Mouse (Mus musculus) cortical plate, adult 2 months (tissue): ENCODE results near the gene Mrtfa. TPM values are rescaled to one million over a fixed set of nuclear protein-coding genes. Genes with fewer than 3 reads are reported as not detected.
A peak's percentile ranks its signal among the peaks of the same experiment; 100 is the strongest.

Source experiments
- H3K27ac ChIP-seq: fragments of 200-500 bp; 2 replicates; pipeline ENCODE4 v1.5.1; 2012; ENCODE audit warnings: low read length, control low read depth, inconsistent platforms; ENCODE audit not compliant: insufficient read depth
- H3K4me1 ChIP-seq: fragments of 200-500 bp; 2 replicates; pipeline ENCODE4 v1.6.1; 2011; ENCODE audit warnings: low read length; ENCODE audit not compliant: control insufficient read depth, insufficient read depth
- H3K4me3 ChIP-seq: fragments of 200-500 bp; 2 replicates; pipeline ENCODE4 v1.5.1; 2011; ENCODE audit warnings: mild to moderate bottlenecking, low read length, control low read depth; ENCODE audit not compliant: insufficient read depth
- CTCF ChIP-seq: fragments of 200-500 bp; IDR thresholded peaks from 2 replicates; pipeline ENCODE4 v1.5.1; 2011; ENCODE audit warnings: mild to moderate bottlenecking, control low read depth, low read length; ENCODE audit not compliant: insufficient read depth; ENCODE audit errors: extremely low read depth
- POLR2A ChIP-seq: fragments of 200-500 bp; IDR thresholded peaks from 2 replicates; pipeline ENCODE4 v1.6.1; 2011; ENCODE audit warnings: mild to moderate bottlenecking, low read length, control low read depth; ENCODE audit not compliant: insufficient read depth; ENCODE audit errors: extremely low read depth
- polyA plus RNA-seq: library from polyadenylated mRNA; depleted of rRNA; stranded (reverse); fragments of >200 nt; gene quantifications from 2 replicates; pipeline ENCODE4 v1.2.3, GENCODE M21; 2012

Gene Mrtfa
- polyA plus RNA-seq, 1 experiment = 30.9 TPM

- TF ChIP-seq CTCF (peak; percentile 89), POLR2A (no peak)
- Histone ChIP-seq H3K4me3 (no peak overlapping the region), H3K4me1 (peaks cover 9% of the 10 kb centered on the region; the same call in 1 of the 2 replicates), H3K27ac (no peak overlapping the region)
These were observed 163.0 kb downstream of the Mrtfa start for GRCm38 (mm10) chr15:81027378-81028173.

GRCm38 (mm10) chr15:81026901-81027300, 163.7 kb downstream of the Mrtfa start:
- peaks cover 9% of the 10 kb centered on the region; the same call in 1 of the 2 replicates for H3K4me1 ChIP-seq
- no peak for TF ChIP-seq POLR2A
- no peak for TF ChIP-seq CTCF
- no peak overlapping the region for H3K27ac ChIP-seq
- no peak overlapping the region for H3K4me3 ChIP-seq

- Histone ChIP-seq H3K4me3 (no peak overlapping the region), H3K4me1 (peaks cover 10% of the 10 kb centered on the region), H3K27ac (peak overlapping the region; percentile 51; the same call in 1 of the 2 replicates)
- TF ChIP-seq POLR2A (no peak), CTCF (no peak)
These were observed 166.7 kb downstream of the Mrtfa start for GRCm38 (mm10) chr15:81023842-81024241.

DNA sequence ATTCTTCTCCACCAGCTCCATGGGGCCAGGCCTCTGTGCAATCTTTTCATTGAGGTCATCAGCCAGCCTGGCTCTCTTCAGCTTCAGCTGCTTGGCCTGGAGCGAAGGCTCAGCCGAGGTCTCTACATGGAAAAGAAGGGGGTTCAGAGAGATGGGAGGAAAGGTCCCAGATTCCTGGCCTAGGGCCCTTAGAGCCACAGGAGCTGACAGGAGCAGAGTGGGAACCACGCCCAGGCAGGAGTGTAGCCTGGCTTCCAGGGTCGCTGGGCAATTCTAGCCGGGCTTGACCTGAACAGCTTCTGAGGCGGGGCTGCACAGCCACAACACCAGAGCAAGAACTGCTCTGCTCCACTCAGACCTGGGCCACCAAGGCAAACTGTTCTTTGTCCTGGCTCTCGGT, 168.1 kb downstream of the Mrtfa start:
- TF ChIP-seq CTCF (no peak), POLR2A (no peak)
- Histone ChIP-seq H3K4me1 (peaks cover 7% of the 10 kb centered on the region), H3K27ac (no peak overlapping the region), H3K4me3 (no peak overlapping the region)

DNA sequence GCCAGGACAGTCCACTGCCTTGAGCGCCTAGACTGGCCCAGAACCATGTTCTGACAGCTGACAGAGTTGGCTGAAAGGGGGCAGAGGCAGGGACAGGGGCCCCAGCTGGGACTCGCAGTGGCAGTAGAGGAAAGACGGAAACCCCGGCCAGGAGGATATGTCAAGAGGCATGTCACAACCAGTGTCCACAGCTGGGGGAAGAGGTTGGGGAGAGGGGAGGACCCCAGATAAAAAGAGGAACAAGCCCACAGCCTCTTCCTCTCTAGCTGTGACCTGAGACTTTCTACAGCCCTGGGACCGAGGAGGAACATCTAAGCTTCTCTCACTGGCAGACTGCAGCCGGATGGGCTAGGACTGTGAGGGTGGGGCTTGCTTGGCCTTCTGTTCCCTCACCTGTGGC, 169.2 kb downstream of the Mrtfa start:
- H3K4me1 ChIP-seq = peaks cover 7% of the 10 kb centered on the region
- TF ChIP-seq CTCF (no peak), POLR2A (no peak)
- no peak overlapping the region for H3K27ac ChIP-seq
- no peak overlapping the region for H3K4me3 ChIP-seq

- H3K4me1 ChIP-seq = peaks cover 9% of the 10 kb centered on the region
- TF ChIP-seq CTCF = no peak
- no peak for TF ChIP-seq POLR2A
- H3K4me3 ChIP-seq = no peak overlapping the region
- H3K27ac ChIP-seq = no peak overlapping the region
These were observed 173.2 kb downstream of the Mrtfa start for GRCm38 (mm10) chr15:81017308-81017707.

DNA sequence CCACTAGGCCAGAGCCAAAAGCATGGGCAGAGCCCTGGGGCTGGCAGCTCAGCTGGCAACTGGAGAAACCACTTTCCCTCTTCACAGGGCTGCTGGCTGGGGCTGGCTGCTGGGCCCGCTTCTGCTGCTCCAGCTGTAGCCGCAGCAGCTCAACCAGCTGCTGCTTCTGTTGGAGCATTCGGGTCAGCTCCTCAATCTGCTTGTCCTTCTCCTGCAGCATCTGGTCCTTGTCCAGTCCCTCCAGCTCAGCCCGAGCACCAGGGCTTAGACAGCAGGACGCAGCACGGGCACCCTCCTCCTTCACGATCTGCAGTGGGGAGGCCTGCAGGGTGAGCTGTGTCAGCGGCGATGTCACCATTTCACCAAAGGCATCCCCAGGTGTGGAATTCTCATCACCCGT, 174.1 kb downstream of the Mrtfa start:
- TF ChIP-seq POLR2A = no peak
- peaks cover 9% of the 10 kb centered on the region for H3K4me1 ChIP-seq

DNA sequence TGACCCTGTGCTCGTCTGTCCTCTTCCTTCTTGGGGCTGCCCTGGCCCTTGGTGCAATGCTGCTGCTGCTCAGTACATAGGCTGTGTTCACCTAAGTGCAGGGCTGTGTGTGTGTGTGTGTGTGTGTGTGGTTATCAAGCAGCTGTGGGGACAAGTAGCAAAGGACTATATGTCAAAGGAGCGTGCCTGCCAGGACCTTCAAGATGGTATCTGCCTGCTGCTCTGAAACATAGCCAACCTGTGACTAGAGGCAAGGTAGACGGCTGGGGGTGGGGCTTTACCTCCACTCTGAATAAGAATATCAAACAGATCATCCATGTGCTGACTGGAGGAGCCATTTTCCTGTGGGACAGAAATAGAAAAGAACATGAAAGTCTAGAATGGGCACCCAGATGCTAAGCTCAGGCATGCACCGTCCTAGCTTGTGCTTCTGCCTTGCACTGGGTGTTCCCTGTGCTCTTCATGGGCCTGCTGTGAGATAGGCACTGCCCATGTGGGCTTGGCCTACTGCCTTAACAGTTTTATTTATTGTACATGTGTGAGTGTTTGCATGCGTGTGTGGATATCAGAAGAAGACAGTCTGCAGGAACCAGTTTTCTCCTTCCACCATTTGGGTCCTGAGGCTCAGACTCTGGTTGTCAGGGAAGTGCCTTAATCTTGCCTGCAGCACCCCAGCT, 175.4 kb downstream of the Mrtfa start:
- H3K4me1 ChIP-seq = peaks cover 9% of the 10 kb centered on the region
- H3K27ac ChIP-seq = peak overlapping the region; percentile 76; the same call in 1 of the 2 replicates
- no peak overlapping the region for H3K4me3 ChIP-seq
- TF ChIP-seq CTCF (no peak), POLR2A (no peak)

More for the DNA sequence above, 174.1 kb downstream of the Mrtfa start:
- no peak overlapping the region for H3K4me3 ChIP-seq
- H3K27ac ChIP-seq = 0 out of 2 replicates have a peak overlapping the region, but pooled peaks have one; percentile 17

DNA sequence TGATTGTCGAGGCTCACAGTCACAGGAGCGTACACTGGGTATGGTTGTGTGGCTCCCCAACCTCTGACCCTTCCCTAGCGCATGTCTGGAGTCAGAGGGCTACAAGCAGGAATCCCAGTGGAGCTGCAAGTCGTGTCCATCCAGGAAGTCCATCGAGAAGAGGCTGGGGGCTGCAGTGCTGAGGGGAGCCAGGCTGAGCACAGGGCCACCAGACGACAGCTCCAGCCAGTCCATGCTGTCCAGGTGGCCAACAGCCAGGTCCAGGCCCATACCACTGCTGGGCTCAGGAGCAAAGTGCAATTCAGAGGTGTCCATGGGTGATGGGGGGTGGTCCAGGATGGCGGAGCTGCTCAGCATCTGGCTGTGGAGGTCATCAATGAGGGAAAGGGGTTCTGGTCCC, 177.4 kb downstream of the Mrtfa start:
- no peak overlapping the region for H3K27ac ChIP-seq
- H3K4me3 ChIP-seq = no peak overlapping the region
- TF ChIP-seq CTCF = no peak
- H3K4me1 ChIP-seq = peaks cover 10% of the 10 kb centered on the region

- Histone ChIP-seq H3K4me1 (peaks cover 10% of the 10 kb centered on the region), H3K4me3 (no peak overlapping the region), H3K27ac (no peak overlapping the region)
- TF ChIP-seq POLR2A (no peak), CTCF (no peak)
These were observed 178.2 kb downstream of the Mrtfa start for GRCm38 (mm10) chr15:81012359-81012758.
